Mouse (Mus musculus) midbrain, embryonic 15.5 days (tissue): Measurements from ENCODE around the gene Pde4d. TPM values are rescaled to one million over a fixed set of nuclear protein-coding genes. Genes with fewer than 3 reads are reported as not detected.
A peak's percentile ranks its signal among the peaks of the same experiment; 100 is the strongest.

ENCODE experiments used
- ATAC-seq: fragments of 200-750 bp; cut with Nextera tagmentation; replicated peaks from 2 replicates; pipeline ENCODE4 v1.8.0; 2017; ENCODE audit warnings: moderate TSS enrichment
- H3K27ac ChIP-seq: fragments of 300-500 bp; sonication (generic); 2 replicates; pipeline ENCODE4 v1.5.1; 2015; ENCODE audit warnings: mild to moderate bottlenecking, inconsistent platforms
- H3K27me3 ChIP-seq: fragments of 300-500 bp; sonication (generic); replicated peaks from 2 replicates; pipeline ENCODE4 v1.6.1; 2015; ENCODE audit warnings: inconsistent platforms
- H3K36me3 ChIP-seq: fragments of 300-500 bp; sonication (generic); replicated peaks from 2 replicates; pipeline ENCODE4 v1.6.1; 2015; ENCODE audit warnings: inconsistent platforms
- H3K4me1 ChIP-seq: fragments of 300-500 bp; sonication (generic); 2 replicates; pipeline ENCODE4 v1.6.1; 2015; ENCODE audit warnings: inconsistent platforms
- H3K4me2 ChIP-seq: fragments of 300-500 bp; sonication (generic); 2 replicates; pipeline ENCODE4 v1.6.1; 2015; ENCODE audit warnings: inconsistent platforms, mild to moderate bottlenecking, moderate library complexity
- H3K4me3 ChIP-seq: fragments of 300-500 bp; sonication (generic); 2 replicates; pipeline ENCODE4 v1.5.1; 2015; ENCODE audit warnings: mild to moderate bottlenecking, inconsistent platforms
- H3K9ac ChIP-seq: fragments of 300-500 bp; sonication (generic); 2 replicates; pipeline ENCODE4 v1.6.1; 2015; ENCODE audit warnings: mild to moderate bottlenecking, inconsistent platforms
- H3K9me3 ChIP-seq: fragments of 300-500 bp; sonication (generic); 2 replicates; pipeline ENCODE4 v1.6.1; 2016; ENCODE audit warnings: inconsistent platforms
- WGBS: fragments of 180-500 bp; shearing (Covaris S2); methylation state at CpG from one replicate; pipeline ENCODE4 v1.1.7; 2015; ENCODE audit warnings: mixed read lengths; 5-methylcytosine and 5-hydroxymethylcytosine counted together
- polyA plus RNA-seq: library from polyadenylated mRNA; unstranded; fragments of >200 nt; fragmentation: Nextera tagmentation; extraction: Ambion mirVana; gene quantifications from 2 replicates; pipeline ENCODE4 v1.2.1, GENCODE M21; 2015

Gene Pde4d
- polyA plus RNA-seq, 1 experiment from 2014 or later, result 27.1 TPM

DNA sequence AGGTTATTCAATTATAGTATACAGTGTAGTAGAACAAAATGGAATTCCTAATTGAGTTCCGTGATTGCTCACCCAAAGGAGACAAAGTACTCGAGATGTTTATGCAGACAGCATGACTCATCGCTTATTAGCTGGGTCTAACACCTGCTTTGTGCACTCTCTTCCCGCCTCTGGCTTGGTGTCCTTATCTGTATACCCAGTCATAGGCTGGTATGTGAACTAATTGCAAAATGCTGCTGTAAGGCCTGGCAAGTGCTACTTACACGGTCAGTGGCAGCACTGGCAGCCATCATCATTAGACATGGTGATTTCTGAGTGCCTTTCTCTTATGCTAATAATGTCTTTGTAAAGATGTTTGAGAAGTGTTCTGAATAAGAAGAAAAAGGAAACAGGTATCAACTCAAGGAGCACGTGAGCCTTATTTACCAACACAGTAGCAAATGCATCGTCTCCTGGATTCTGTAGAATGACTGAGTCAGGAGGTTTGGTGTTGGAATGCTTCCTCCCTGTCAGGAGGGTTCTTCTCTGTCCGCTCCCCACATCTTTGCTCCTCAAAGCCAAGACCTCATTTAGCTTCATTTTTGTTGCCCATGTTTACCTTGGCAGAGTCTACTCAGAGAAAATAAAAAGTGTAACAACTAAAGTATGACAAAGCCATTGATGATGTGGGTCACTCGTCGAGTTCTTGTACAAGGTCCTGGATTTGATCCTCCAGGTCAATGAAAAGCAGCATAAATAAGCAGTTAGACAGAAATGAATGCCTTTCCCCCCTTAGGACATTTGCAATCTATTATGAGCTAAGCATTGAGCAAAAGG, 1202.2 kb downstream of the Pde4d start:
- 72% methylated on average over 10 of the region's 10 CpGs for WGBS
- no peaks in the 10 kb centered on the region for H3K27me3 ChIP-seq
- H3K9ac ChIP-seq, result no peak overlapping the region
- H3K4me3 ChIP-seq, result no peak overlapping the region
- no peak for ATAC-seq
- no peaks in the 10 kb centered on the region for H3K9me3 ChIP-seq
- no peaks in the 10 kb centered on the region for H3K36me3 ChIP-seq
- H3K4me2 ChIP-seq, result no peak overlapping the region
- no peak overlapping the region for H3K27ac ChIP-seq
- peaks cover 4% of the 10 kb centered on the region for H3K4me1 ChIP-seq

- Histone ChIP-seq H3K4me1 (peaks cover 4% of the 10 kb centered on the region), H3K36me3 (no peaks in the 10 kb centered on the region), H3K4me2 (no peak overlapping the region), H3K27ac (no peak overlapping the region), H3K9ac (no peak overlapping the region), H3K9me3 (no peaks in the 10 kb centered on the region), H3K27me3 (no peaks in the 10 kb centered on the region), H3K4me3 (no peak overlapping the region)
- WGBS, result 63% methylated on average over 7 of the region's 7 CpGs
- no peak for ATAC-seq
Measured at GRCm38 (mm10) chr13:109652631-109653030, 1202.9 kb downstream of the Pde4d start.

DNA sequence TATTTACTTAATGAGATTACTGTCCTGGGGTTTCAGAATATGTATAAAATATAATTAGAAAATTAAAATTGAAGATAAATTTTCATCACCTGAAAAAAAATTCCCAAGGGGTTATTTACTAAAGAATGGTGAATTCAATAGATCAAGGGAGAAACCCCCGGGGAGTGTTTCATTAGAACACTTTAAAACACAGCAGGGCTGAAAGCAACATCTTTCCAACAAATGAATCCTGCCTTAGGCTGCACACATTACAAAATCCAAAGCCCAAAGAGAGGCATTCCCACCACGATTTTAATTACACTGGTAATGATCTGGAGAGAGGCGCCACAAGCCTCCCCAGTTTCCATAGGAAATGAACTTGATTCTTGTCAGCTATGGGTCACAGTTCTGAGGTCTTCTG, 1205.6 kb downstream of the Pde4d start:
- 52% methylated on average over 3 of the region's 3 CpGs for WGBS
- H3K4me1 ChIP-seq, result peaks cover 4% of the 10 kb centered on the region
- no peak for ATAC-seq
- H3K27me3 ChIP-seq, result no peaks in the 10 kb centered on the region
- no peaks in the 10 kb centered on the region for H3K9me3 ChIP-seq
- H3K27ac ChIP-seq, result no peak overlapping the region
- H3K36me3 ChIP-seq, result no peaks in the 10 kb centered on the region
- no peak overlapping the region for H3K4me2 ChIP-seq
- no peak overlapping the region for H3K4me3 ChIP-seq
- H3K9ac ChIP-seq, result no peak overlapping the region

DNA sequence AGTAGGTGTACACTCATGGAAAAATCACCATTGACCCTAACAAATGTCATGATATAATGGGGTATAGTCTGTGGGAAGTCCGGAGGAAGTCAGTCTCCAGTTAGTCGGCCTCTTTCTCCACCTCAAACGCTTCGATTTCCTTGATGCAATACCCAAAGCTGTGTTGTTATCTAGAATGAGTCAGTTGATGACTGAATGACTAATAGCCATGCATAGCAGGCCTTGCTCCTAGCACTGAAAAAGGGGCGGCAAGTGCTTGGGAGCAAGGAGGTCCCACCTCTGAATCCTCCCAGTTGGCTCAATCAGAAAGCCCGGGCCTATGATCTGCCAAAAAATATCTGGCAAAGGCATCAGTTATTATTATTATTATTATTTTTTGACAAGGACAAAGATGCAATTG, 1209.4 kb downstream of the Pde4d start:
- H3K9me3 ChIP-seq, result no peaks in the 10 kb centered on the region
- no peak overlapping the region for H3K4me3 ChIP-seq
- H3K4me1 ChIP-seq, result no peaks in the 10 kb centered on the region
- no peaks in the 10 kb centered on the region for H3K36me3 ChIP-seq
- ATAC-seq, result no peak
- no peak overlapping the region for H3K9ac ChIP-seq
- H3K27me3 ChIP-seq, result no peaks in the 10 kb centered on the region
- H3K4me2 ChIP-seq, result no peak overlapping the region
- WGBS, result 94% methylated on average over 6 of the region's 6 CpGs
- no peak overlapping the region for H3K27ac ChIP-seq

- Histone ChIP-seq H3K9me3 (no peaks in the 10 kb centered on the region), H3K27me3 (no peaks in the 10 kb centered on the region), H3K9ac (no peak overlapping the region), H3K4me1 (peaks cover 9% of the 10 kb centered on the region), H3K4me2 (no peak overlapping the region), H3K4me3 (no peak overlapping the region), H3K27ac (no peak overlapping the region), H3K36me3 (no peaks in the 10 kb centered on the region)
- ATAC-seq, result no peak
- 84% methylated on average over 3 of the region's 3 CpGs for WGBS
Measured at GRCm38 (mm10) chr13:109661345-109661744, 1211.6 kb downstream of the Pde4d start.

DNA sequence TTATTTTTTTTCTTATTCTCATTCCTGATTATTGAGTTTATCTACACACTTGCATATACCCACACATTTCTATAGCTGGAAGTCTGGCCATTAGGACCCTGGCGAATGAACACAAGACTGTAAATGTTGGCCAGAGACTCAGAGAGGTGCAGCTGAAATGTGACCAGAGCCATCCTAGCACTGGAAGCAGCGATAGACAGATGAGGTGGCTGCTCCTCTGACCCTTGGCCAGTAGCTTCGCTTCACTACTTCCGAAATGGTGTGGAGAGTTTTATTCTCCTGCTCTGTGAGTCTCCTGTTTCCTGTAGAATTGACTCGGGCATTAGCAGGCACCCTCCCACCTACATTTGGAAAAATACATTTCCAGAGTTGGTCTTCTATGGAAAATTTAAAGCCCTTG, 1212.4 kb downstream of the Pde4d start:
- no peaks in the 10 kb centered on the region for H3K36me3 ChIP-seq
- H3K4me1 ChIP-seq, result peaks cover 9% of the 10 kb centered on the region
- WGBS, result 62% methylated on average over 5 of the region's 5 CpGs
- no peak for ATAC-seq
- H3K9me3 ChIP-seq, result no peaks in the 10 kb centered on the region
- no peak overlapping the region for H3K4me2 ChIP-seq
- H3K9ac ChIP-seq, result no peak overlapping the region
- H3K27ac ChIP-seq, result no peak overlapping the region
- no peaks in the 10 kb centered on the region for H3K27me3 ChIP-seq
- no peak overlapping the region for H3K4me3 ChIP-seq

DNA sequence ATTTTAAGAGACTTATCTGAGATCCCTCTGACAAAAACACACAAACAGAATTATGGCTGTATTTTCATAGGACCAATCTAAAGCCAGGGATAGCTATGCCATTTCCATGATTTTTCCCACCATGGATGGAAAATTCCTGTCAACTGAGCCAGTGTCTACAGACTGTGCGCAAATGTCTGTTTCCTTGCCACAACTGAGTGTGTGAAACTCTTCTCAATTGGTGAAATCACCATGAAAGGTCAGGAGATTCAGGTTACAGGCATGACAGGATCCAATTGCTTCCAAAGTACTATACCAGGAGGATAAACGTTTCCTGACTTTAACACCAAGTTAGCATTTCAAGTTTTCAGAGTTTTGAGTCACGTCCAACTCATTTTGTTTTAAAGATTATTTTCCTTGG, 1213.0 kb downstream of the Pde4d start:
- no peaks in the 10 kb centered on the region for H3K36me3 ChIP-seq
- 79% methylated on average over 3 of the region's 3 CpGs for WGBS
- H3K4me1 ChIP-seq, result peaks cover 9% of the 10 kb centered on the region
- H3K9me3 ChIP-seq, result no peaks in the 10 kb centered on the region
- no peak overlapping the region for H3K27ac ChIP-seq
- H3K4me3 ChIP-seq, result no peak overlapping the region
- no peak for ATAC-seq
- no peak overlapping the region for H3K9ac ChIP-seq
- H3K4me2 ChIP-seq, result no peak overlapping the region
- H3K27me3 ChIP-seq, result no peaks in the 10 kb centered on the region

- Histone ChIP-seq H3K4me1 (peaks cover 9% of the 10 kb centered on the region), H3K4me2 (no peak overlapping the region), H3K27ac (peak overlapping the region; percentile 11; the same call in 1 of the 2 replicates), H3K36me3 (no peaks in the 10 kb centered on the region), H3K9ac (no peak overlapping the region), H3K27me3 (no peaks in the 10 kb centered on the region), H3K9me3 (no peaks in the 10 kb centered on the region), H3K4me3 (no peak overlapping the region)
- ATAC-seq, result no peak
- 48% methylated on average over 10 of the region's 10 CpGs for WGBS
Measured at GRCm38 (mm10) chr13:109664956-109665802, 1215.4 kb downstream of the Pde4d start.

GRCm38 (mm10) chr13:109665803-109666403, 1216.2 kb downstream of the Pde4d start:
- no peaks in the 10 kb centered on the region for H3K27me3 ChIP-seq
- no peaks in the 10 kb centered on the region for H3K9me3 ChIP-seq
- peak overlapping the region; percentile 11; the same call in 1 of the 2 replicates for H3K27ac ChIP-seq
- H3K36me3 ChIP-seq, result no peaks in the 10 kb centered on the region
- no peak overlapping the region for H3K4me2 ChIP-seq
- H3K9ac ChIP-seq, result no peak overlapping the region
- ATAC-seq, result no peak
- H3K4me1 ChIP-seq, result peaks cover 9% of the 10 kb centered on the region
- WGBS, result 91% methylated on average over 10 of the region's 10 CpGs
- no peak overlapping the region for H3K4me3 ChIP-seq

DNA sequence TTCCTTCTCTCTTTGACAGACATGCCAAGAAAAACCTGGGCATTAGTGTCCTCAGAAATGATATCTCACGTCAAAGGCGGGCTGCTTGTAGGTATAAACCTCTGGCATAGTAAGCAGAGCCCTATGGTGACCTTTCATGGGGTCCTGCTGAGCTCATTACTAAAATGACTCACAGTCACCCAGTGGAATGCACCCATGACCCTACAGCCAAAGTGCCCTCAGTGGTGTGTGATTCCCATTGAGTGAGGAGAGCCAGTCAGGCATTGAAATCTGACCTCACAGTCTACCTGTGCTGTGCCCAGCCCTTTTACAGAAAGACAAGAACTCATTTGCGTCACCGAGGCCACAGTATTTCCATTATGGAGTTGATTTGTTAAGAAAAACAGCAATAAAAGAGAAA, 1220.2 kb downstream of the Pde4d start:
- Histone ChIP-seq H3K4me1 (peaks cover 8% of the 10 kb centered on the region), H3K9me3 (no peaks in the 10 kb centered on the region), H3K36me3 (no peaks in the 10 kb centered on the region), H3K27me3 (no peaks in the 10 kb centered on the region), H3K27ac (no peak overlapping the region), H3K9ac (no peak overlapping the region), H3K4me3 (no peak overlapping the region), H3K4me2 (no peak overlapping the region)
- 84% methylated on average over 4 of the region's 4 CpGs for WGBS
- ATAC-seq, result no peak

GRCm38 (mm10) chr13:109671589-109672347, 1222.0 kb downstream of the Pde4d start:
- Histone ChIP-seq H3K27me3 (no peaks in the 10 kb centered on the region), H3K9ac (no peak overlapping the region), H3K4me1 (no peaks in the 10 kb centered on the region), H3K9me3 (no peaks in the 10 kb centered on the region), H3K36me3 (no peaks in the 10 kb centered on the region), H3K4me2 (no peak overlapping the region), H3K4me3 (no peak overlapping the region), H3K27ac (no peak overlapping the region)
- ATAC-seq, result no peak
- 66% methylated on average over 8 of the region's 8 CpGs for WGBS

DNA sequence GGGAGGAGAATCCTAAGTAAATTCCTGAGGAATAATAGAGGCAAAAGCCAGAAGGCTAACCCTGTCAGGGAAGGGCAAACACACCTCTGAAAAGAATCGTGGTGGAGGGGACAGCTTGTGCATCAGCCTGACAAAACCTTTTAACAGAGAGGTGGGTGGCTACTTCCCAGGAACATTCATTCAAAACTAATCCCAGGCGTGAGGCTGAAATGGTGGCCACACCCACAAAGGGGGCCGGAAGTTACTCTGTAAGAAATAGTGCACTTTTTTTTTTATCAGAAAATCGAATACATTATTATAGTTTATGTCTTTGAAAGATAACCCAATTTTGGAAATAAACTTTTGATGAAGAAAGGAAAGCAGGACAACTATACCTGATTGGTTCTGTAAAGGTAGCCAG, 1227.3 kb downstream of the Pde4d start:
- no peaks in the 10 kb centered on the region for H3K27me3 ChIP-seq
- no peaks in the 10 kb centered on the region for H3K4me1 ChIP-seq
- no peaks in the 10 kb centered on the region for H3K9me3 ChIP-seq
- no peaks in the 10 kb centered on the region for H3K36me3 ChIP-seq
- WGBS, result 51% methylated on average over 4 of the region's 4 CpGs
- H3K9ac ChIP-seq, result no peak overlapping the region
- no peak overlapping the region for H3K27ac ChIP-seq
- H3K4me2 ChIP-seq, result no peak overlapping the region
- ATAC-seq, result no peak
- no peak overlapping the region for H3K4me3 ChIP-seq
